Mouse (Mus musculus) liver, embryonic 14.5 days (tissue): Measurements from ENCODE around the gene Rapgef4. TPM values are rescaled to one million over a fixed set of nuclear protein-coding genes. Genes with fewer than 3 reads are reported as not detected.

ENCODE experiments used
- ATAC-seq: fragments of 200-750 bp; cut with Nextera tagmentation; 2 replicates; pipeline ENCODE4 v1.8.0; 2017; ENCODE audit warnings: moderate number of reproducible peaks, mild to moderate bottlenecking, moderate library complexity; ENCODE audit not compliant: insufficient read depth
- DNase-seq, 3 experiments: peaks; one replicate each; pipeline ENCODE4 v3.0.0-alpha.2; 2012 to 2013; ENCODE audit warnings: low read depth in 3 of 3, low spot score in 3 of 3
- H3K27ac ChIP-seq: fragments of 300-500 bp; sonication (generic); 2 replicates; pipeline ENCODE4 v1.5.1; 2014; ENCODE audit warnings: moderate library complexity, mild to moderate bottlenecking, control low read depth, inconsistent platforms
- H3K27me3 ChIP-seq: fragments of 300-500 bp; sonication (generic); 2 replicates; pipeline ENCODE4 v1.6.1; 2014; ENCODE audit warnings: mild to moderate bottlenecking, low read length, moderate library complexity; ENCODE audit not compliant: control insufficient read depth, insufficient read depth
- H3K36me3 ChIP-seq: fragments of 300-500 bp; sonication (generic); replicated peaks from 2 replicates; pipeline ENCODE4 v1.6.1; 2014; ENCODE audit warnings: low read depth; ENCODE audit not compliant: control insufficient read depth, insufficient read depth
- H3K4me1 ChIP-seq, 2 experiments: fragments of 200-500 bp in 1 of 2; fragments of 300-500 bp in 1 of 2; sonication (generic) in 1 of 2; replicated peaks; 2 replicates each; pipeline ENCODE4 v1.6.1; 2012 to 2014; ENCODE audit warnings: antibody characterized with exemption in 1 of 2, inconsistent platforms in 1 of 2, low read length in 1 of 2; ENCODE audit not compliant: control insufficient read depth in 2 of 2, insufficient read depth in 2 of 2
- H3K4me2 ChIP-seq: fragments of 300-500 bp; sonication (generic); 2 replicates; pipeline ENCODE4 v1.6.1; 2014; ENCODE audit warnings: low read depth, mild to moderate bottlenecking, control low read depth, moderate library complexity
- H3K4me3 ChIP-seq, 2 experiments: fragments of 200-500 bp in 1 of 2; fragments of 300-500 bp in 1 of 2; sonication (generic) in 1 of 2; 2 replicates each; pipeline ENCODE4 v1.5.1; 2012 to 2014; ENCODE audit warnings: low read depth in 2 of 2, low read length in 2 of 2, mild to moderate bottlenecking in 2 of 2, control low read depth in 1 of 2, inconsistent platforms in 1 of 2, moderate library complexity in 1 of 2; ENCODE audit not compliant: insufficient read depth in 1 of 2
- H3K9ac ChIP-seq: fragments of 300-500 bp; sonication (generic); replicated peaks from 2 replicates; pipeline ENCODE4 v1.6.1; 2014; ENCODE audit warnings: mild to moderate bottlenecking, control low read depth, moderate library complexity
- H3K9me3 ChIP-seq: fragments of 300-500 bp; sonication (generic); 2 replicates; pipeline ENCODE4 v1.6.1; 2016; ENCODE audit warnings: low read length, mixed read lengths; ENCODE audit not compliant: control insufficient read depth
- CTCF ChIP-seq: IDR thresholded peaks from 2 replicates; pipeline ENCODE4 v1.5.1; 2016; ENCODE audit warnings: antibody characterized with exemption, low read depth, control low read depth
- EP300 ChIP-seq: IDR thresholded peaks from 2 replicates; pipeline ENCODE4 v1.6.1; 2016; ENCODE audit warnings: antibody characterized with exemption, low read depth
- WGBS: fragments of 180-500 bp; shearing (Covaris S2); extraction: QIAGEN DNeasy Blood & Tissue Kit; methylation state at CpG from one replicate; pipeline ENCODE4 v1.1.7; 2014; ENCODE audit not compliant: insufficient replicate concordance; 5-methylcytosine and 5-hydroxymethylcytosine counted together
- polyA plus RNA-seq, 2 experiments: library from polyadenylated mRNA; depleted of rRNA in 1 of 2; stranded (reverse) in 1 of 2; unstranded in 1 of 2; fragments of >200 nt; fragmentation: Nextera tagmentation in 1 of 2; extraction: Ambion mirVana in 1 of 2; gene quantifications; 2 replicates each; pipeline versions ENCODE4 v1.2.1 to v1.2.3; 2012 to 2014

Rapgef4 gene
- polyA plus RNA-seq, 2 experiments = 2.2 to 4.2 TPM

- H3K27me3 ChIP-seq = no peaks in the 10 kb centered on the region
- no peaks in the 10 kb centered on the region for H3K36me3 ChIP-seq
- no peak overlapping the region for H3K27ac ChIP-seq
- no peak overlapping the region for H3K4me2 ChIP-seq
- no peaks in the 10 kb centered on the region for H3K4me1 ChIP-seq
- no peaks in the 10 kb centered on the region for H3K9me3 ChIP-seq
- no peak for TF ChIP-seq EP300
- TF ChIP-seq CTCF = no peak
- DNase-seq (no peak), ATAC-seq (no peak)
- H3K4me3 ChIP-seq = no peak overlapping the region
- 65% methylated on average over 5 of the region's 5 CpGs for WGBS
- H3K9ac ChIP-seq = no peak overlapping the region
Measured at GRCm38 (mm10) chr2:72110404-72110803, 129.4 kb downstream of the Rapgef4 start.

GRCm38 (mm10) chr2:72113716-72114115, 132.7 kb downstream of the Rapgef4 start:
- ATAC-seq (no peak), DNase-seq (no peak)
- Histone ChIP-seq H3K9me3 (no peaks in the 10 kb centered on the region), H3K4me2 (no peak overlapping the region), H3K27ac (no peak overlapping the region), H3K27me3 (no peaks in the 10 kb centered on the region), H3K9ac (no peak overlapping the region), H3K4me1 (peaks cover 0 to 2% of the 10 kb centered on the region in 2 experiments; a peak in 2 of 4 replicates), H3K36me3 (no peaks in the 10 kb centered on the region), H3K4me3 (no peak overlapping the region)
- WGBS = 70% methylated on average over 5 of the region's 5 CpGs
- no peak for TF ChIP-seq CTCF
- no peak for TF ChIP-seq EP300

GRCm38 (mm10) chr2:72114148-72114559, 133.1 kb downstream of the Rapgef4 start:
- Histone ChIP-seq H3K4me3 (no peak overlapping the region), H3K27ac (no peak overlapping the region), H3K9ac (no peak overlapping the region), H3K4me2 (no peak overlapping the region), H3K4me1 (peaks cover 0 to 2% of the 10 kb centered on the region in 2 experiments; a peak in 2 of 4 replicates), H3K36me3 (no peaks in the 10 kb centered on the region), H3K27me3 (no peaks in the 10 kb centered on the region), H3K9me3 (no peaks in the 10 kb centered on the region)
- no peak for ATAC-seq
- WGBS = 59% methylated on average over 4 of the region's 4 CpGs
- TF ChIP-seq EP300 (no peak), CTCF (no peak)
- no peak for DNase-seq

GRCm38 (mm10) chr2:72116103-72116502, 135.1 kb downstream of the Rapgef4 start:
- no peak for TF ChIP-seq EP300
- no peak for TF ChIP-seq CTCF
- no peaks in the 10 kb centered on the region for H3K27me3 ChIP-seq
- H3K9ac ChIP-seq = no peak overlapping the region
- no peak overlapping the region for H3K27ac ChIP-seq
- no peak overlapping the region for H3K4me3 ChIP-seq
- DNase-seq (no peak), ATAC-seq (no peak)
- 59% methylated on average over 7 of the region's 7 CpGs for WGBS
- no peaks in the 10 kb centered on the region for H3K36me3 ChIP-seq
- peaks cover 0 to 2% of the 10 kb centered on the region in 2 experiments; a peak in 2 of 4 replicates for H3K4me1 ChIP-seq
- H3K4me2 ChIP-seq = no peak overlapping the region
- H3K9me3 ChIP-seq = no peaks in the 10 kb centered on the region

GRCm38 (mm10) chr2:72116698-72117097, 135.7 kb downstream of the Rapgef4 start:
- H3K4me2 ChIP-seq = no peak overlapping the region
- H3K4me1 ChIP-seq = peaks cover 0 to 2% of the 10 kb centered on the region in 2 experiments; a peak in 2 of 4 replicates
- no peak for TF ChIP-seq EP300
- no peak for TF ChIP-seq CTCF
- H3K9ac ChIP-seq = no peak overlapping the region
- no peaks in the 10 kb centered on the region for H3K36me3 ChIP-seq
- no peaks in the 10 kb centered on the region for H3K9me3 ChIP-seq
- 51% methylated on average over 5 of the region's 5 CpGs for WGBS
- no peak for ATAC-seq
- no peak for DNase-seq
- H3K27ac ChIP-seq = no peak overlapping the region
- no peak overlapping the region for H3K4me3 ChIP-seq
- H3K27me3 ChIP-seq = no peaks in the 10 kb centered on the region
